Mouse (Mus musculus): Measurements from ENCODE around the gene Susd2.

DNA sequence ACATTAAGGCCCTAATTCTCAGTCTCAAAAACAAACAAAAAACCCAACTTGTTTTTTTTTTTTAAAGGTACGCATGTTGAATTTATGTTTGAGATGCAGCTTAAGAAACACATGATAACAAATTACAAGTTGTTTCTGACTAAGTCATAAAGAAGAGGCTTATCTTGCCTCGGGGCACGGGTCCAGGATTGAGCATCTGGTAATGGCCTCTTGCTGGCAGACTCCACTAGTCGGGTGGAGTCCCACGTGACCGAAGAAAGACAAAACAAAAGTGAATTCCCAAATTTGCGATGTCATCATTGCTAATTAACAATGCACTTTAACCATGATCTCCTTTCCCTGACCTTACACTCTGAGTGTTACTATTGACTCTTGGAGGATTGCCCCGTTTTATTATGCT lies 47.8 kb downstream of the Susd2 start:
- TF ChIP-seq CTCF (conservative IDR thresholded peaks at IDR 0.05 in 1 of 2, IDR thresholded peaks at IDR 0.05 in 1 of 2; ENCODE audit: low read depth in 2 of 2, low read length in 2 of 2) (no peak), EP300 (IDR thresholded peaks at IDR 0.05; ENCODE audit: low read length) (no peak), POLR2A (IDR thresholded peaks at IDR 0.05; ENCODE audit: low read depth, low read length) (no peak)

All from CH12.LX (cell line).